Mouse (Mus musculus) 416B (cell line): Measurements from ENCODE around the gene Pga5.

Source experiments
- DNase-seq: peaks from one replicate; pipeline ENCODE4 v3.0.0; 2011; ENCODE audit warnings: low read depth

The Pga5 gene

DNA sequence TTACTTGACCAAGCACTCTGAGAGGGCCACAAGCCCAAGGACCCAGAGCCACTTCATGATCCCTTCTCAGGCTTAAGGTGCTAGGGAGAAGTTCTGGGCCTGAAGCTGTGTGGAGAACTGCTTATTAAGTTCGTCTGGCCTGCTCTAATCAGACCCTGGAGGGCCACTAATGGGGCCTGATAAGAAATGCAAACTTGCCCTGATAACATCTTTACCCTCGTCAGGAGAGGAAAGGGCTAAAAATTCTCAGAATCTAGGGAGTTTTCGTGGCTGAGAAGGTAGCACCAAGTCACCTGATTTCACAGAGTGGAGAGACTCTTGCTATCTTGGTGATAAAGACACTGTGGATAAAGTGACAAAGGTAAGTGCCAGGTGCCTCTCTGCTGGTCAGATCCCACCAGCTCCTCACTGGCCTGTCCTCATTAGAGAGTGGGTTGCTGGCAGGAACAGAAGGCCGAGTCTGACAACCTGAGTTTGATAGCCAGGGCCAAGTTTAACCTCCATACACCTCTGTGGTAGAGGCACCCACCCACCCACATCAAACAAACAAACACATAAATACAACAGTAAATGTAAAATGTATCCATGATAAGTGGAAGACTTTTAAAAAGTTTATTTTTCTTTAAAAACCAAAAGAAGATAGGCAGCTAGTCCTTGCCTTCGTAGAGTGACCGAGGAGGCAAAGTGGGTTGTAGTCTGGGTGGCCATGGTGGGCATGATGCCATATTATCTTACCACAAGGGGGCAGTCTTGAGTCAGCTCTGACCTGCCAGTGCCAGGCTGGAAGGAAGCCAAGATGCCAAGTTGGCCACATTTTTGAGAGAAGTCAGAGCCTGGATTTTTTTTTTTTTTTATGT, at the start of gene Pga5:
Pga5 (minus strand) TSS at position 157 of the 857 bp plus-strand sequence.
- DNase-seq = peak; percentile 80

DNA sequence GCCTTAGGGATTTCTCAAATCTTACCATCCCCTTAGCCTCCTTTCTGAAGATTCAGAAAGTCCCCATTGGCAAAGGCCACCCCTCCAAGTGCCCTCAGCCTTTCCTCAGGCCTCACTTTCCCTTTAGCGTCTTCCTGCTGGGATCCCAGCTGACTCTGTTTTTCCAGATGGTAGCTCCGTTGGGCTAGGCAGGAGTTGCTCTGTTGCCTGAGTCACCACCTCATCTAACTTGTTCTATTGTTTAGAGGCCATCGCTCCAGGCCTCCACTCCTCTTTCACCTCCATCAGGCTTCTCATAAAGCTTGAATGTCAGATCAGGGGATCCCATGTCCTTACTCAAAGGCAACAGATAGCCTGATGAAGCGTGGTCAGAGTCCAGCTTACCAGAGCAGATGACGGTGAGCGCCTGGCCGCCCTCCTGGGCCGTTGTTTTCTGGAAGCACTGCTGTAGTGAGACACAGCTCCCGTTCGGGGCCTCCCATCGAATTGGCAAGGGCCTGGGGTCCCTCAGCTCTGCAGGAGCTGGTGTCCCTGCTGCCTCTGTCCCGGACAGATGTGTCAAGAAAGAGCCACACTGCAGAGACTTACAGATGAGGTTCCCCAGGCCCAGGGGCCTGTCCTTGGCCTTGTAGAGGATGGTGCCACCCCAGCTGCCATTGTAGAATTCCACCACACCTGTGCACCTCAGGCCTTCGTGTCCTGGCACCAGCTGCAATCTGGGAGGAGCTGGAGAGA, 46.9 kb upstream of the Pga5 start:
- no peak for DNase-seq

DNA sequence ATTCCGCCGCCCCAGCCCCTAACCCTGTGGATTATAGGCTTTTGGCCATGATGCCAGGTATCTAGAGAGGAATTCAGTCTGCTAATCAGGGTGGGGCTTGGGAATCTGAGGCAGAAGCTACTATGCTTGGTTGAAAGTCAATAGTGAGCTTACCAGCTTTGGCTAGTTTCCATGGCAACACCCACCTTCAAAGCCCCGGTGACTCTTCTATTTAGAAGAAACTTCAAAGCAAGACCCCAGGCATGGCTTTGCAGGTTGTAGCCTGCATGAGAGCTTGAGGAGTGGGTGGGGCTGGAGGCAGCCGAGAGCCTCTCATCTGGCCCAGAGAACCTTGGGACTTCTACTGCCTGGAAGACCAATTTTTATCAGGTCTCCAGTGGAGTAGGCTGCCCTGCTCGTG, 45.8 kb upstream of the Pga5 start:
- no peak for DNase-seq

DNA sequence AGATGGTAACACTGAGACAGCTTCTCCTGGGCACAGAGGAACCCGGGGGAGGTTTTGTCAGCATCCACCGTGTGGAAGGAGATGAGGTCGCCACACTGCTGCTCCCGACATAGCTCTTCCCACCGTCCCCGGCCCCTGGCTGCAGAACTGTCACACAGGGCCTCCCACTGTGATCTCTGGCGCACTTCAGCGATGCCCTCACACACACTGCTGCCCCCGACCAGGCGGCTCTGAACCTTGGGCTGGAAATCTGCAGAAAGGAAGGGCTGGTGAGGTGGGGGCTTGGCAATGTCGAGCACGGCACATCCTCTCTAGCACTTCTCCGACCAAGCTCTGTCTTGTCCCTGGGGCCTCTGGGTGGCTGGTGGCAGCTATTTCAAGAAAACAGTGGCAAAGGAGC, 45.2 kb upstream of the Pga5 start:
- DNase-seq = no peak

DNA sequence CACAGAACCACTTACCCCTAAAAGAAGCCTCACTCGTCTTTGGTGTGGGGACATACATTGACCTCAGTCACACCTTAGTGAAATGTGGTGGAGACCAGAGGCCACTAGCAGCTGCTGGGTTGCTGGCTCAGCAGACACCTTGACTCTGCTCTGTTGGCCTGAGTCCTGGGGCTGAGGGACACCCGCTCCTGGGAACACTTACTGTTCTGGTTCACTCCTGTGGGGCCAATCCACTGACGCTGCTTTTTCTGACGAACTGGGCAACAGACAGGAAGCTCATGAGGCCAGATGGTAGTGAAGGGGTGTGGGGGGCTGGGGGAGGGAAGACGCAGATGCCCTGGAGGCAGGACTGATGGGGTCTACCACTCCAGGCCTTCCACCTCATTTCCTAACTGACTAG, 43.2 kb upstream of the Pga5 start:
- DNase-seq = no peak

DNA sequence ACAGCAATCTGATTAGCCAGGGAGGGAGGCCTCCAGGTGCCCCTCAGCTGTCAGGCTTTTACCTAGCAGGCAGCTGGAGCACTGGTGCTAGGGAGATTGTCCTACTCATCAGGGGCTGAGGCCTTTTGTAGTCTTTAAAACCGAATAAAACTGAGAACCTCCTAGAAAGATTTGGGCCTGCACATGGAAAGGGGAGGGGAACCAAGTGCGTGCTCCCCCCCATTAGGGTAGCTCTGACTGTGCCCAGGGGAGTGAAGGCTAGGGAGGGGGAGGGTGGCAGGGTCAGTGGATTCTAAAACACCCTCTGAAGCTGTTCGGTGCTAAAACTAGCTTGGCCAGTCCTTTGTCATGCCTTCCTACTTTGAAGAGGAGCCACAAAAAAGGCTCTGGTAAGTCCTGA, 42.7 kb upstream of the Pga5 start:
- no peak for DNase-seq

DNA sequence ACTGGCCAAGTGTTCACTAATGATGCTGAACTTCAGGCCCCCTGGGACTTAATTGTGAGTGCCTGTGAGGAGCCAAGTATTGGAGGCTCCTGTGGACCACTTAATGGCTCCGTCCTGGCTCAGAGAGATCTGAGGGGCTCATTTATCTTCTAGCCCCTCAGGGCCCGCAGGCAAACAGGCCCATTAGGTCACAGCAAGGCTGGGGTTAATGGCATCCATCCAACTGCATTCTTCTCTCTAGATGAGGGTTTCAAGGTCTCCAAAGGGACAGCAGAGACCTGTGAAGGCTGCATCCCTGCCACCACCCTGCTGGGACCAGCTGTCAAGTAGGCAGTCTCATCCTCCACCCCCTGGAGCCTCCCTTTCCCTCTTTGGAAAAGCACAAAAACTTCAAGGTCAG, 41.9 kb upstream of the Pga5 start:
- no peak for DNase-seq

DNA sequence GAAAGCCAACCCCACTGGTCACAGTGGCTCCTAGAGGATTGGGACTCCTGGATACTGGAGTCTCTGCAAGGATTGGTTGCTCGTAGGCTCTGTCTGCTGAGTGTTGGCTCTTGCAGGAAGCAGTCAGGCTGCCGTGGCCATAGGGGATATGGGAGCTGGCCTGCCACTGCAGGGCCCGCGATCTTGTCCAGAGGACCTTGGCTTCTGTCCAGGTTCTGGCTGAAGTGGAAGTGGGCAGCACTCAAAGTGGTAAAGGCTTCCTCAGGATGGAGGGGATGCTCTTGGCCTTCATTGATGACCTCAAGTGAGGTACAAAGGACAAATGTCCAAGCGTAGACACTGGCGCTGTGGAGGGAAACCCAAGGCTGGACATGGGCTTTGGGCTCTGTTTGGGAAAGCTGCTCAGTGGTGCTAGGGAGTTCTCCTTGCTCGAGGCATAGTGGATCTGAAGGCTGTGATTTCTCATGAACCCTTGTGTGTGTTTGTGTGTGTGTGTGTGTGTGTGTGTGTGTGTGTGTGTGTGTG, 40.4 kb upstream of the Pga5 start:
- DNase-seq = peak; percentile 52

DNA sequence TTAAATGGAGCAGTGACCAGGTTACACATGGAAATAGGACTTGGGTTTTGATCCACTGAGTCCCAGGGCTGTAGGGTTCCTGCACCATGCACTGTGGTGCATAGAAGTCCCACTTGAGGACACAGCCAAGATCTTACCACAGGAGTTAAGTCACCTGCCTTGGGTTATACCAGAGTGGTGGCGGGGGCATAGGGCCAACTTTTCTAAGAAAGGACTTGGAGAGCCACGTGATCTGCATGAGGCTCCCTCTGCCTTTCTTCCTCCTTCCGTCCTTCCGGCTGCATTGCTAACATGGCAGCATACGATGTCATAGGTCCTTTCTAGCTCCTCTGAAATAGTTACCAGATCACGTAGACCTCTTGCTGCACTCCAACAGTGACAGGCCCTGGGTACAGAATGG, 37.6 kb upstream of the Pga5 start:
- DNase-seq = no peak

DNA sequence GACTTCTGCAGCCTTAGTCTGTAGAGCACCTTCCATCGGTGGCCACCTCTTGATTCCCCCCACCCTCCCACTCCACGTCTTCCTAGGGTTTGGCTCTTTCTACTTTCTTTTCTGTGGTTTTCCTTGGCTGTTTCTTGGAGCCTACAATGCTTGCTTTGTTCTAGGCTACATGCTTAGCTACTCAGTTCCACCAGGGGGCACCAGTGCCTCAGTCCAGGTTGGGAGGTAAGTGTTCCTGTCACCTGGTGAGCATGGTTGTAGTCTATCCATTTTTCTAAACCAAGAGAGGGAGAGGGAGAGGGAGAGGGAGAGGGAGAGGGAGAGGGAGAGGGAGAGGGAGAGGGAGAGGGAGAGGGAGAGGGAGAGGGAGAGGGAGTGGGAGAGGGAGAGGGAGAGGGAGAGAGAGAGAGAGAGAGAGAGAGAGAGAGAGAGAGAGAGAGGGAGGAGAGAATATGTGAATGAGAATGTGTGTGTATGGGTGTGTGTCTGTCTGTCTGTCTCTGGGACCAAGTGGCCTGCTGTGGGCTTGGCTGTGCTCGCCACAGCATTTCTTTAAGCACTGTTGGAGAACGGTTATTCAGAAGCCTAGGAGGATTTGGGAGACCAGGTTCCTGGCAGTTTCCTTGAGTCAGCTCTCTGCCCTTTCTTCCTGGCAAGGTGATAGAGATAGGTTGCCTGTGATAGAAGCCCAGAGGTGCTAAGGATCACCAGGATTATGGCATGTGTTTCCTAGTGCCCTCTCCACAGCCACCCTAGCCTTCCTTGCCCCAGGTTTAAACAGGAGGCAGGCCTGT, 37.0 kb upstream of the Pga5 start:
- DNase-seq = peak; percentile 56

DNA sequence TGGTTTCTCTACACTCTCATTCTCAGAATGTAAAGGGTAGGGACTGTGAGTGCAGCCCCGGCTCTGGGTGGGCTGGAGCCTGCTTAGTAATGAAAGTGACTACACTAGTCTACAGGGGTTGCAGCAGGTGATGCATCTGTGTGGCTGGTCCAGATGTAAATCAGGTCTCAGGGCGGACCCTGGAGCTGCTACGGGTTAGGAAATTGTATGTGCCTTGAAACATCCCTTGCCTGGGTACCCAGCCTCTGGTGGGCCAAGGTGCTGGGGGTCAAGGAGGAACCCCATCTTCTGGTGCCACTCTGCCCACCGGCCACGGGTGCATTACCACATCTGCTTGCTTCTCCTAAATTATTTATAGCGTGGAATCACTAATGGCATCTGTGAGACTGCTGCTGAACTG, 36.3 kb upstream of the Pga5 start:
- DNase-seq = no peak

DNA sequence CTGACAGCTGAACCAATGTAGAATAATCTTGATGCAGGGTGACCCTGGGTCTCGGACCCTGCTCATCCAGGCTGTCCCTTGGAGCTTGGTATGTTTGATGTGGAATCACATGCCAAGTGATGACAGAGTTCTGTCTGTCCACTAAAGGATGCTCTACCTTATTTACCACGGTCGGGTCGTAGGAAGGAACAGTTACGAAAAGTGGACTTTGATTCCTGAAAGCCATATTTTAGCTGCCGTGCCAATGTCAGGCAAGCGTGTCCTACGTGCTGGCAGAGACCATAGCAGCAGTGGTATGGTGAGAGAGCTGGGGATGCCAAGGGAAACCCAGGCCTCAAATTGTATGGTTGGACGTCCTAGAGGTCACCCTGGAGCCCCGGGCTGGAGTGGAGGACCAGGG, 35.7 kb upstream of the Pga5 start:
- no peak for DNase-seq

DNA sequence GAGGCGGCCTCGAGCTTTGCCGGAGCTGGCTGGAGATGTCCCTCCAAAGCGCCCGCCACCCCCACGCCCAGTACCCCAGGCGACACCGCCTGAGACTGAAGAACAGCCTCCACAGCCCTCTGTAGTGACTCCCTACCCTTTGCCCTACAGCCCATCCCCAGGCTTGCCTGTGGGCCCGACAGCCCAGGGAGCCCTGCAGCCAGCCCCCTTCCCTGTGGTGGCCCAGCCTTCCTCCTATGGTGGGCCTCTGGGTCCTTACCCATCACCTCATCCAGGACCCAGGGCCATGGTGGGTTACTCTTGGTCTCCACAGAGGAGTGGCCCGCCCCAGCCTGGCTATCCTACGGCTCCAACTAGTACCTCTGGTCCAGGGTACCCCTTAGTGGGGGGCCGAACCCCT, 34.8 kb upstream of the Pga5 start:
- no peak for DNase-seq

DNA sequence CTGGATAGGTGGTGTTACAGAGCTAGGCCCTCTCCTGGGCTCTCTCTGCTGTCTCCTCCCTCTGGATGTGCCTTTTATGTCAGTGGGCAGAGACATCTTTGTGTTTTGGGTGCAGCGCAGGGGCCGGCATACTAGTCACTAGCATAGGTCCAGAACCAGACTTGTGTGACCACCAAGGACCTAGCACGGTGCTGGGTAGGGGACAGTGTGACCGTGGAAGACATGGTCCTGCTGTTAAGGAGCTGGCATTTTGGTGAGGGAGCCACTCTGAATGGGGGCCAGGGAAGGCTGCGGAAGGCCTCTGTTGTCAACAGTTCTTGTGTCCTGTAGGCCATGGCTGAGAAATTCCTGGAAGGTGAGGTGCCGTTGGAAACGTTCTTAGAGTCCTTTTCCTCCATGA, 34.3 kb upstream of the Pga5 start:
- no peak for DNase-seq

DNA sequence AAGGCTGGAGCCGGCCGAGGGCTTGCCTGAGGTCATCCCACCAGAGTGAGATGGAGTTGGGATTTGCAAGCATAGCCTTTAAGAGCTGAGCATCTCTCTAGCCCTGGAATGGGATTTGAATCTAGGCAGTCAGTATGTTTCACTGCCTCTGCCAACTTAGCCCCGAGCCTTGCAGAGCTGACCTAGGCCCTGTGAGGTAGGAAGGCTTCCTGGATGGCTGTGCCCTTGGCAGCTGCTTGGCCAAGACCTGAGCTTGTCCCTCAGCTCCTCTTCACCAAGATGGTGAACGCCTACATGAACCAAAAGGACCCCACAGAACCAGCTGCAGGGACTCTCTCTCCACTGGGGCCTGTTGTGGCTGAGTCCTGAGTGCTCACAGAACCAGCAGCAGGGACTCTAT, 32.9 kb upstream of the Pga5 start:
- no peak for DNase-seq

DNA sequence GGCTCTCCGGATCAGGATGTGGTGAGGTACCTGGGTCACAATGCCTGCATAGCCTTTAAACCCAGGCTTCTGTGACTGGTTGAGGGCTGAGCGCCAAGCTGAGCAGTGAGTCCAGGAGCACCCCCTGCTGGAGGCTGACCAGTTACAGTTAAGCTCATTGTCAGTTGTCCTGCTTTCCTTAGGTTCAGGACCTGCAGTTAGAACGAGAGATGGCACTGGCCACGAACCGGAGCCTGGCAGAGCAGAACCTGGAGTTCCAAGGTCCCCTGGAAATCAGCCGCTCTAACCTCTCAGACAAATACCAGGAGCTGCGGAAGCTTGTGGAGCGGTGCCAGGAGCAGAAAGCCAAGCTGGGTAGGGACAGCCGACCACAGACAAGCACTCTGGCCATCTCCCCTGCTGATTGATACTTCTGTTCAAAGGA, 32.2 kb upstream of the Pga5 start:
- peak; percentile 94 for DNase-seq

DNA sequence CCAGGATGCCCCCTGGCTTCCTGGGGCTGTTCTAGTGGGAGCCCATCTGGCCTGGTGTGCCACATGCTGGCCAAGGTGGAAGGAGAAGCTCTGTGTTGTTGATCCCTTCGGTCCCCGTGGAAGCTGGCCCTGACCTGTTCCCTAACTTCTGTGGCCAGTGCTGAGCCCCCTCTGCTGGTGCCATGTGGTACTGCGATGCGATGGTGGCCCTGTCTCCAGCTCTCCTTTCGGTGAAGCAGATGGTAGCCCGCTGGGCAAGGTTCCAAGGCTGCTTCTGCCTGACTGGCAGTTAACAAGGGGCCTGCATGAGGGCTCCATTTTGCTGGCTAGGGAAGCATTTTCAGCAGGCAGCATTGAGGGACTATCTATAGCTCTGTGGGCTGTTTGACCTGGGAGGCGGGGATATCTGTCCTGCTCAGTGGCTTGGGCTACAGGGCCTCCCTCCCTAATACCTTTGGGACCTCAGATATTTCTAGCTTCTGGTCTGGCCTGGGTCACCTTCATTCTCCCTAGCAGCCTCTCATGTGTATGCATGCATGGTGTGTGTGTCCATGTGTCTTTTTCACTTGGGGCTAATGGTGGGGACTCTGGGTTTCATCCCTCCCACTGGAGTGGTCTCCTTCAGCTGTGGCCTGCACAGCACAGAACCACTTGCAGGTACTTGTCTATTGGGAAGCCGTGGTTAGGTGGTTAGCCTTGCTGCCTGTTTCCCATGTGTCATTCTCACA, 31.7 kb upstream of the Pga5 start:
- DNase-seq = peak; percentile 94

DNA sequence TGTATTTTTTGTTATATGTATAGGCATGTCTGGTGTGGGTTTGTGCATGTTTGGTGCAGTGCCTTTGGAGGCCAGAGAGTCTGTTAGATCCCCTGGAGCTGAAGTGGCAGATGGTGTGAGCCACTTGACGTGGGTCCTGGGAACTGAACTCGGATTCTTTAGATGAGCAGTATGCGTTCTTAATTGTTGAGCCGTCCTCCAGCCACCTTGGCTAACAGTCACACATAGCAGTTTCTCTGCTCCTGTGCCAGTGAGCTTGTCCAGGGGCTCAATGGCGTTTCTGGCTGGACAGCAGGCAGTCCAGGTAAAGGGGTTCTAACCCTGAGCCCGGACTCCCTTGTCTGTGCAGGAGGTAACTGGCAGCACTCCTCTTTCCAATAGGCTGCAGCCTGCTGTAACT, 31.0 kb upstream of the Pga5 start:
- no peak for DNase-seq

DNA sequence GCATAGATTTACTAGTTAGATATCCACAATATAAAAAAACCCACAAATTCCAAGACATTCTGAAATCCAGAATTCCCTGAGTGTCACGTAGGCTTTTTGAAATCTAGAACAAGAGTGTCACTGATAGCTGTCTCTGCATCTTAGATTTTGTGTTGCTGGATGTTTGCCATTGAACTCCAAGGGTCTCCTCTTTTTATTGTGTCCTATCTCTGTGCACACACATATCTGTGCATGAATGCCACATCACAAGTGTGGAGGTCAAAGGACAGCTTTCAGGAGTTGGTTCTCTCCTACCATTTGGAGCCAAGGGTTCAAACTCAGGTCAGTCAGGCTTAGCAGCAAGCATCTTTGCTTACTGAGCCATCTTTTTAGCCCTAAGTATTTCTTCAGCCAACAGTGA, 30.0 kb upstream of the Pga5 start:
- no peak for DNase-seq

DNA sequence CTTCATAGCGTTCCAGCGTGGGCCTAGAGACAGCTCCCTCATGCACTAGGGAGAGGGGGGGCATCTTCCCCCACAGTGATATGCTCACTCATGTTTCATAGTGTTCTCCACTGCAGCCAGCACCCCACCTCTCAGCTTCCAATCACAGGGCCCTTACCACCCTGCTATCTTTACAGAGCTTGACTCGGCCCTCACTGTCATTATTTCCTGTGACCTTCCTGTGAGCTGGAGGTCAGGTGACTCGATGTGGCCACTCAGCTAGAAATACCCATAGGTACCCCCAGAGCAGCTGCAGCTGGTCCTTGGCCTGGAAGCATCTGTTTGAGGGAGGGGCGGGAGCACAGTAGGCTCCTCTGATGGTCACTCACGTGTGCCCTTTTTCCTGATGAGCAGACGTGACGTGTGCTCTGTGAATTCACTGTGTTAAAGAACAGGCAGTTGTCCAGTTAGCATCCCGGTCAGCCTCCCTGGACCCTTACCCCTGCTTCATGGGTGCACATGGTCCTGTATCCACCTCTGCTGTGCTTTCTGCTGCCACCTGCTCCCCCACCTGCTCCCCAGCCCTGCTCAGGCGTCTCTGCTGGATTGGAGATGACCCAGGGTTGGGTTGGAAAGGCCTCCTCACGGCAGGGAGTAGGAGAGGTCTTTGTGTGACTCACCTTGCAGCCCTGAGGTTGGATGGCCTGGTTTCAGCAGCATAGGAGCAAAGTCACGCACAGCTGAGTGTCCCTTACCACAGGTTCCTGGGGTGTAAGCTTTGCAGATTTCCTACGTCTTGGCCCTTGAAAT, 29.4 kb upstream of the Pga5 start:
- DNase-seq = peak; percentile 74

DNA sequence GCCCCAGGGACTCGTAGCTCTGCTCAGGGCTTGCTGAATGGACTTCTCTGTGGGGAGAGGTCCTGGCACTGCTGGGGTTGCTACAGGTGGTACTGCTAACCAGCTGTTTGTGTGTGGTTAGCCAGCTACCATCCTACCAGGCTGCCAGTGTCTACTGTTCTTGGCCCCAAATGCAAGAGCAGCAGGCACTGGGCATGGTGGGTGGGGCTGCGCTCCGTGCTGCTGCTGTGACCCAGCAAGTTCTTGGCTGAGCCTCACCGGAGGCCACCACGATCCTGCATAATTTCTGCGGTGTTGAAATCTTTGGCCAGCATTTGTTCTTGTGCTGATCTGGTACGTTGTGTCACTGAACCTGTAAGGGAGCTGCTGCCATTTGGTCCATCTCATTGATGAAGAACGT, 25.6 kb upstream of the Pga5 start:
- DNase-seq = no peak
